Mouse (Mus musculus) adrenal gland, adult 8-10 months (tissue): ENCODE results near the gene Tcerg1l. TPM values are rescaled to one million over a fixed set of nuclear protein-coding genes. Genes with fewer than 3 reads are reported as not detected.

Source experiments
- DNase-seq: peaks from one replicate; pipeline ENCODE4 v3.0.0; 2022
- total RNA-seq, 4 experiments: library from RNA; stranded (reverse); gene quantifications; 2 replicates each; pipeline ENCODE4 v1.2.4; 2022

Gene Tcerg1l
- under 1 TPM in 2 of 4 experiments, not detected in 2; 0.18 to 0.22 TPM for total RNA-seq

GRCm38 (mm10) chr7:138397485-138398181, at the start of gene Tcerg1l:
Gene Tcerg1l, minus strand, starts transcription at chr7:138397730.
- no peak for DNase-seq

- DNase-seq: no peak
These were observed 44.6 kb upstream of the Tcerg1l start for GRCm38 (mm10) chr7:138442096-138442495.

GRCm38 (mm10) chr7:138432541-138432940, 35.0 kb upstream of the Tcerg1l start:
- no peak for DNase-seq

GRCm38 (mm10) chr7:138431456-138431855, 33.9 kb upstream of the Tcerg1l start:
- DNase-seq: no peak

GRCm38 (mm10) chr7:138429916-138430315, 32.4 kb upstream of the Tcerg1l start:
- no peak for DNase-seq

GRCm38 (mm10) chr7:138428826-138429225, 31.3 kb upstream of the Tcerg1l start:
- peak; percentile 5 for DNase-seq

- no peak for DNase-seq
These were observed 29.9 kb upstream of the Tcerg1l start for GRCm38 (mm10) chr7:138427441-138427840.

GRCm38 (mm10) chr7:138413496-138413895, 16.0 kb upstream of the Tcerg1l start:
- DNase-seq: no peak

GRCm38 (mm10) chr7:138401641-138402040, 4.1 kb upstream of the Tcerg1l start:
- DNase-seq: no peak

GRCm38 (mm10) chr7:138400506-138401272, 3.2 kb upstream of the Tcerg1l start:
- no peak for DNase-seq

- DNase-seq: no peak
These were observed 758 bp upstream of the Tcerg1l start for GRCm38 (mm10) chr7:138398182-138398793.

- peak; percentile 5 for DNase-seq
These were observed 556 bp downstream of the Tcerg1l start for GRCm38 (mm10) chr7:138396863-138397484.

GRCm38 (mm10) chr7:138396109-138396862, 1.2 kb downstream of the Tcerg1l start:
- DNase-seq: no peak

GRCm38 (mm10) chr7:138389941-138390340, 7.6 kb downstream of the Tcerg1l start:
- no peak for DNase-seq

GRCm38 (mm10) chr7:138389071-138389470, 8.5 kb downstream of the Tcerg1l start:
- no peak for DNase-seq

GRCm38 (mm10) chr7:138379221-138379620, 18.3 kb downstream of the Tcerg1l start:
- DNase-seq: no peak

GRCm38 (mm10) chr7:138378546-138378945, 19.0 kb downstream of the Tcerg1l start:
- no peak for DNase-seq

- DNase-seq: no peak
These were observed 22.0 kb downstream of the Tcerg1l start for GRCm38 (mm10) chr7:138375573-138375972.

GRCm38 (mm10) chr7:138374376-138374775, 23.2 kb downstream of the Tcerg1l start:
- DNase-seq: no peak

- no peak for DNase-seq
These were observed 24.0 kb downstream of the Tcerg1l start for GRCm38 (mm10) chr7:138373530-138373929.

- DNase-seq: no peak
These were observed 30.0 kb downstream of the Tcerg1l start for GRCm38 (mm10) chr7:138367570-138367969.

GRCm38 (mm10) chr7:138365519-138365918, 32.0 kb downstream of the Tcerg1l start:
- no peak for DNase-seq
